Mouse (Mus musculus) limb, embryonic 10.5 days (tissue): ENCODE measurements around the gene 9930021J03Rik. TPM values are rescaled to one million over a fixed set of nuclear protein-coding genes. Genes with fewer than 3 reads are reported as not detected.
A peak's percentile ranks its signal among the peaks of the same experiment; 100 is the strongest.

Source experiments
- DNase-seq: peaks from one replicate; pipeline ENCODE4 v3.0.0-alpha.2; 2017; ENCODE audit warnings: low spot score
- H3K27ac ChIP-seq: fragments of 300-500 bp; sonication (generic); 2 replicates; pipeline ENCODE4 v1.5.1; 2016; ENCODE audit warnings: mild to moderate bottlenecking
- H3K27me3 ChIP-seq: fragments of 300-500 bp; sonication (generic); 2 replicates; pipeline ENCODE4 v1.6.1; 2016; ENCODE audit warnings: low read depth, mild to moderate bottlenecking; ENCODE audit not compliant: poor library complexity, severe bottlenecking
- H3K36me3 ChIP-seq: fragments of 300-500 bp; sonication (generic); 2 replicates; pipeline ENCODE4 v1.6.1; 2016; ENCODE audit warnings: mild to moderate bottlenecking, moderate library complexity
- H3K4me1 ChIP-seq: fragments of 300-500 bp; sonication (generic); 2 replicates; pipeline ENCODE4 v1.6.1; 2016
- H3K4me3 ChIP-seq: fragments of 300-500 bp; sonication (generic); 2 replicates; pipeline ENCODE4 v1.5.1; 2016; ENCODE audit warnings: mild to moderate bottlenecking, moderate library complexity
- H3K9me3 ChIP-seq: fragments of 300-500 bp; sonication (generic); replicated peaks from 2 replicates; pipeline ENCODE4 v1.6.1; 2016; ENCODE audit warnings: mild to moderate bottlenecking
- WGBS: fragments of 180-500 bp; shearing (Covaris S2); methylation state at CpG from one replicate; pipeline ENCODE4 v1.1.7; 2016; 5-methylcytosine and 5-hydroxymethylcytosine counted together
- polyA plus RNA-seq: library from polyadenylated mRNA; unstranded; fragments of >200 nt; fragmentation: Nextera tagmentation; extraction: Ambion mirVana; gene quantifications from 2 replicates; pipeline ENCODE4 v1.2.1, GENCODE M21; 2016

9930021J03Rik gene
- polyA plus RNA-seq: 3.7 and 4.6 TPM in 2 replicates

DNA sequence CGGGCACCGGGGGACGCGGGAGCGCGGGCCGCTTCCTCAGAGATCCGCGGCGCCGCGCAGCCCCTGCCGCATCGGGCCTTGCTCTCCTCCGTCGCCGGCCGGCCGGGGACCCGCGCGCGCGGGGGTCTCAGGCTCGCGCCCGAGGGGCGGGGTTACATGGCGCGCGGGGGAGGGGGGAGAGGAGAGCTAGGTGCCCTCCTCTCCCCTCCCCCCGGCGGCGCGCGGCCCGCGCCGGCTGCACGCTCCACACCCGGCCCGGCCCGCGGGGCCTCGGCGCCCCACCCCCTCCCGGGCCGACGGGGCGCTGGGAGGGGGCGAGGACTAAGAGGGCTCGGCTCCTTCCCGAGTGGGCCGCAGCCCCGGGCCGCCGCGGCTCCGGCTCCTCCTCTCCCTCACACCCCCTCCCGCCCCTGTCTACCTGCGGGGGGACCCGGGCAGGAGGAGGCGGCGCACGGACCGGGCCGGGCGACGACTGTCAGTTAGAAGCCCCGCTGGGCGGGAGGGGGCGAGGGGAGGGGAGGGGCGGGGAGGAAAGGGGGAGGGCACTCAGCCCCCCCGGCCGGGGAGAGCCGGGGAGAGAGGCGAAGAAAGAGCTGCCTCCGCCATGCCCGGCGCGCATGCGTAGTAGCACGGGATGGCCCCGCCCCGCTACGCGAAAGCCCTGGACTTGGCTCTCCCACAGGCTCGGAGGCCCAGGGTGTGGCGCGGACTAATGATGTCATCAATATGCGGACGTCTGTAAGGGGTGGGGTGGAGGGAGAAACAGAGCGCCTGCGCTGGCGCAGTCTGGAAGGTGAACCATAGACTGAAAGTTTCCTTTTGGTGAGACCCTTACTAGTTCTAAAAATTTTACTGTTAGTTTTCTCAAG, at the start of gene 9930021J03Rik:
TSS of gene 9930021J03Rik (minus strand) at position 73 of the 869 bp plus-strand sequence.
- Histone ChIP-seq H3K36me3 (peaks cover 29% of the 10 kb centered on the region), H3K27me3 (no peaks in the 10 kb centered on the region), H3K9me3 (no peaks in the 10 kb centered on the region), H3K4me3 (peak within 1 kb of the TSS; percentile 96), H3K27ac (peak within 1 kb of the TSS; percentile 98), H3K4me1 (peaks cover 13% of the 10 kb centered on the region)
- peak; percentile 100 for DNase-seq
- under 1% methylated on average over 48 of the region's 95 CpGs for WGBS

DNA sequence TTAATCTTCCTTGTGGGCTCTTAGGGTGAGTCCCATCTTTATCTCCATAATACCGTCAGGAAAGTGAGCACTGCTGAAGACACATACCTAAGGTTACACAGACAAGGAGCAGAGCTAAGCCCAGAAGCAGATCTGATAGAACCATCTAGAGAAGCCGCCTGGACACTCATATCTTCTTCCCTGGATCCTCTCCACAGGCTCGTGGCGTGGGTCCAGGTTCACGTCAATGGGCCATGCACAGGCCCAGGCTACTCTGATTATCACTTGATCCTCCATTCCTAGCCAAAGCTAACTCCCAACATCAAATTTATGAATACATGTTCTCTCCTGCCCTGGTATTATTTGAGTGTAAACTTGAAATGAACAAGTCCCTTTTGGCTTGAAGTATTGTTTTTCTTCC, 47.9 kb upstream of the 9930021J03Rik start:
- WGBS: 84% methylated on average over 5 of the region's 5 CpGs

DNA sequence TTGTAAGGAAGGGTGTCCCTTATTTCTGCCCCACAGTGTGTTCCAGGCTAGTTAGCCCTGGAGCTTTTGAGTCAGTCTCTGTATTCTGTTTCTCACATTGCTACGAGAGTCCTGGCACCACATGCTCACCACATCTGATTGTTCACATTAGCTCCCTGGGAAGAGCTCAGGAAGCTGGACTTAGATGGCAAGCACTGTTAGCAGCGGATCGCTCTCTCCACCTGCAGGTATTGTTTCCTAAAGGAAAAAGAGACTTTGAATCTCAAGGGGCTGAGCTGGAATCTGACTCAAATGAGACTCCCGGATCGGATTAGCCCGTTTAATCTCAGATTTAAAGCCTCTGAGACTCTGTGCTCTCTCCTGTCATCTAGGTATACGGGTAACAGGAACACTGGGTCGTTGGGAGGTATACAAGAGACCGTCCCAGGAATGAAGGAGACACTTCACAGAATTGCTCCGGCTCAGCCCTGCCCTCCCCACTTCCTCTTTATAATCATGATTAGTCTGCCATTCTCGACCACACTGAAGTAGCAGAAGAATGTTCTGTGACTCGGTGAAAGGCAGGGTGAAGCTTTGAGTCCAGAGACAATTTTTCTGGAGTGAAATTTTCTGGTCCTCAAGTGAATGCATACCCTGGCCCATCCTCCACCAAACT, 45.4 kb upstream of the 9930021J03Rik start:
- H3K27ac ChIP-seq: no peak overlapping the region
- H3K9me3 ChIP-seq: no peaks in the 10 kb centered on the region
- 75% methylated on average over 12 of the region's 12 CpGs for WGBS
- no peaks in the 10 kb centered on the region for H3K36me3 ChIP-seq
- H3K27me3 ChIP-seq: no peaks in the 10 kb centered on the region
- no peak overlapping the region for H3K4me3 ChIP-seq
- no peaks in the 10 kb centered on the region for H3K4me1 ChIP-seq
- DNase-seq: no peak

More for the DNA sequence above, 47.9 kb upstream of the 9930021J03Rik start:
- no peaks in the 10 kb centered on the region for H3K4me1 ChIP-seq
- H3K27me3 ChIP-seq: no peaks in the 10 kb centered on the region
- H3K36me3 ChIP-seq: no peaks in the 10 kb centered on the region
- no peak overlapping the region for H3K4me3 ChIP-seq
- DNase-seq: no peak
- no peak overlapping the region for H3K27ac ChIP-seq
- no peaks in the 10 kb centered on the region for H3K9me3 ChIP-seq

GRCm38 (mm10) chr19:29849924-29850551, 44.2 kb upstream of the 9930021J03Rik start:
- H3K9me3 ChIP-seq: no peaks in the 10 kb centered on the region
- no peak overlapping the region for H3K4me3 ChIP-seq
- H3K27me3 ChIP-seq: no peaks in the 10 kb centered on the region
- no peaks in the 10 kb centered on the region for H3K36me3 ChIP-seq
- H3K27ac ChIP-seq: no peak overlapping the region
- no peak for DNase-seq
- WGBS: 88% methylated on average over 11 of the region's 11 CpGs
- H3K4me1 ChIP-seq: no peaks in the 10 kb centered on the region

DNA sequence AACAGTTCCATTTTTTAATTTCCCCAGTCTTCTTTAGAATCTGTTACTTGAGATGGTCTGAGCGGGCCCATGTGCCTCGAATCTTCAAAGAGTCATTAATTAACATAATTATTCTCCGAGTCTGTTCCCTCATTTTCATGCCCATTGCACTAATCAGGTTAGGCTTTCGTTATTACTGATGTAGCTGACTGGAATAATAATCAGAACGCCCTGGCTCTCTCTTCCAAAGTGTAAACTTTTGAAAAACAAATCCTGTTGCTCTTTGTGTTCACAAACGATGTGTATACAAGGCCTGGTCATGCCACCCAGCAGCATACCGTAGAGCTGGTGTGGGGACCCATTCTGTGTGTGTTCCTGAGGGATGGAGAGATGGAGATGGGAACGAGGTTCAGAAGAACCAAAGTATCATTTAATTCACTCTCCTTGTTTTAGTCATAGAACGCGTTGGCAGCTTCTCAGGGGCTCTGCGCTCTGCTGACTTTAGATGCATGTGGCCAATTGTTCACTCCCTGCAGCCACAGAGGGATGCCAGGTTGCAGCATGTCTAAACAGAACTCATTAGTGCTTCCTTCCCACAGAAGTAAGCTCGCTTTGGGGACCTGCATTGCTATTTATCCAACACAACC, 38.4 kb upstream of the 9930021J03Rik start:
- no peak for DNase-seq
- Histone ChIP-seq H3K27ac (no peak overlapping the region), H3K4me3 (no peak overlapping the region), H3K36me3 (no peaks in the 10 kb centered on the region), H3K4me1 (peaks cover 9% of the 10 kb centered on the region), H3K9me3 (no peaks in the 10 kb centered on the region), H3K27me3 (no peaks in the 10 kb centered on the region)
- WGBS: 71% methylated on average over 12 of the region's 12 CpGs

DNA sequence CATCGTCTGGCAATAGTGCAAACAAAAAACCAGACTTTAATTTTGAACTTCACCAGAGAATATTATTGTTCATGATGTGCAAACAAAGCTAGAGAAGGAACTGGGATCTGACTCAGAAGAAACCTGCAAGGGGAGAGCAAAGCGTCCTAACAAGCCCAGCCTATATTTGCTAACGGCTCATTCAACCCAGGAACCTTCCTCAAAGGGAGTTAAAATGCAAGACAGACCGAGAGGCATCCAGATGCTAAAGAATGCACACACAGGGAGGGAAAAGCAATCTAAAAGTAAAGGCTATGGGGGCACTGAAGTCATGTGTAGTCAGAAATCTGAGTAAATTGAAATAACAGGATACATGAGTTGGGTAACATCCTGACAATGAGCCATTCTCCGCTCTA, 37.8 kb upstream of the 9930021J03Rik start:
- H3K4me3 ChIP-seq: no peak overlapping the region
- WGBS: 49% methylated on average over 5 of the region's 5 CpGs
- no peaks in the 10 kb centered on the region for H3K27me3 ChIP-seq
- peaks cover 9% of the 10 kb centered on the region for H3K4me1 ChIP-seq
- H3K36me3 ChIP-seq: no peaks in the 10 kb centered on the region
- DNase-seq: no peak
- H3K9me3 ChIP-seq: no peaks in the 10 kb centered on the region
- H3K27ac ChIP-seq: no peak overlapping the region

DNA sequence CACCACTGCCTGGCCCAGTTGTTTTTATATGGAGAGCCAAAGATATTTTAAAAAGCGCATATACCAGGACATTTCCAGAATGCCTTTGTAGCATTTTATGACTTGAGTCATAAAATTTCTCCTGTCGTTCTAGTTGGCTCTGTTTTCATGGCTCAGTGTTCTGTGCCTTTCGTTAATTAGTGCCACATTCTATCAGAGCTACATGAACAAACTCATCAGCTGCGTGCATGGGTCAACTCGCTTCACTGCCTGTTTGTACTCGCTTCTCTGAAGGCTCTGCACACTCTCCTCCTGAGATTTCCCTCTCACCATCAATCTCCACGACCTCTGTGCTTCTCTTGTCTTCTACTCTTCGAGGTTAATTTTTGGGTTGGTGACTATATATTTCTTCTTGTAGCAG, 37.2 kb upstream of the 9930021J03Rik start:
- 72% methylated on average over 8 of the region's 8 CpGs for WGBS
- DNase-seq: no peak
- no peaks in the 10 kb centered on the region for H3K9me3 ChIP-seq
- no peak overlapping the region for H3K27ac ChIP-seq
- H3K4me3 ChIP-seq: no peak overlapping the region
- H3K27me3 ChIP-seq: no peaks in the 10 kb centered on the region
- H3K4me1 ChIP-seq: peaks cover 9% of the 10 kb centered on the region
- H3K36me3 ChIP-seq: no peaks in the 10 kb centered on the region

GRCm38 (mm10) chr19:29840642-29841041, 34.9 kb upstream of the 9930021J03Rik start:
- H3K4me1 ChIP-seq: peaks cover 9% of the 10 kb centered on the region
- 93% methylated on average over 4 of the region's 4 CpGs for WGBS

DNA sequence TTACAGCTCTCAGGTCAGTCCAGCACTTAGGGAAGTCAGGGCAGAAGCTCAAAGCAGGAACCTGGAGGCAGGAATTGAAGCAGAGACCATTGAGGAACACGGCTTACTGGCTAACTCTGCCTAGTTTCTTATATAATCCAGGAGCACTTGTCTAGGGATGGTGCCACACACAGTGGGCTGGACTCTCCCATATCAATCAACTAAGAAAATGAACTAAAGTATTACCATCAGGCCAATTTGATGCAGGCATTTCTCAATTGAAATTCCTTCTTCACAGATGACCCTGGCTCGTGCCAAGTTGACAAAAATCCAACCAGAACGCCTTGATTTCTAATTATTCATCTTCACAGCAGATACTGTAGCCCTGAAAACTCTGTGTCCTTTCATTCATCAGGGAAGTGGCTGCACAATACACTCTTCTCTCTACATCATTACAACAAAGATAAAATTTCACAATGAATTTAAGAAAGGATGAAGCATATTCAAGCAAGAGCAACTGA, 32.9 kb upstream of the 9930021J03Rik start:
- DNase-seq: no peak
- peaks cover 8% of the 10 kb centered on the region for H3K4me1 ChIP-seq
- H3K27me3 ChIP-seq: no peaks in the 10 kb centered on the region
- WGBS: 82% methylated on average over 3 of the region's 3 CpGs
- no peaks in the 10 kb centered on the region for H3K36me3 ChIP-seq
- H3K4me3 ChIP-seq: no peak overlapping the region
- H3K9me3 ChIP-seq: no peaks in the 10 kb centered on the region
- no peak overlapping the region for H3K27ac ChIP-seq

More at GRCm38 (mm10) chr19:29840642-29841041, 34.9 kb upstream of the 9930021J03Rik start:
- no peaks in the 10 kb centered on the region for H3K27me3 ChIP-seq
- H3K27ac ChIP-seq: no peak overlapping the region
- no peak for DNase-seq
- H3K4me3 ChIP-seq: no peak overlapping the region
- no peaks in the 10 kb centered on the region for H3K36me3 ChIP-seq
- no peaks in the 10 kb centered on the region for H3K9me3 ChIP-seq

- H3K4me1 ChIP-seq: peaks cover 3% of the 10 kb centered on the region
- no peak overlapping the region for H3K4me3 ChIP-seq
- WGBS: 92% methylated on average over 1 of the region's 1 CpGs
- DNase-seq: no peak
- no peak overlapping the region for H3K27ac ChIP-seq
- no peaks in the 10 kb centered on the region for H3K27me3 ChIP-seq
- no peaks in the 10 kb centered on the region for H3K36me3 ChIP-seq
- H3K9me3 ChIP-seq: no peaks in the 10 kb centered on the region
Observed at GRCm38 (mm10) chr19:29838171-29838570, 32.4 kb upstream of the 9930021J03Rik start.

- DNase-seq: no peak
- 66% methylated on average over 3 of the region's 3 CpGs for WGBS
Observed at GRCm38 (mm10) chr19:29835364-29836034, 29.7 kb upstream of the 9930021J03Rik start.

DNA sequence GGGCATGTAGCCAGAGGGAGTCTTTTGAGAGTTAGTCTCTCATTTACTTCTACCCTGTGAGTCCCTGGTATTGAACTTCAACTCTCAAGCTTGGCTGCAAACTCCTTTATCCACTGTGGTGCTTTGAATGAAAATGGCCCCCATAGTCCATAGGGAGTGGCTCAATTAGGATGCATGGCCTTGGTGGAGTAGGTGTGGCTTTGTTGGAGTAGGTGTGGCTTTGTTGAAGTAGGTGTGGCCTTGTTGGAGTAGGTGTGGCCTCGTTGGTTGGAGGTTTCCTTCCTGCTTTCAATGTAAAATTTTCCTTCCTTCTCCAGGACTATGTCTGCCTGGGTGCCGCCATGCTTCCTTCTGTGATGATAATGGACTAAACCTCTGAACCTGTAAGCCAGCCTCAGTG, 25.1 kb upstream of the 9930021J03Rik start:
- 84% methylated on average over 2 of the region's 2 CpGs for WGBS
- no peak for DNase-seq

More at GRCm38 (mm10) chr19:29835364-29836034, 29.7 kb upstream of the 9930021J03Rik start:
- Histone ChIP-seq H3K4me1 (no peaks in the 10 kb centered on the region), H3K4me3 (no peak overlapping the region), H3K9me3 (no peaks in the 10 kb centered on the region), H3K27me3 (no peaks in the 10 kb centered on the region), H3K36me3 (no peaks in the 10 kb centered on the region), H3K27ac (no peak overlapping the region)

More for the DNA sequence above, 25.1 kb upstream of the 9930021J03Rik start:
- Histone ChIP-seq H3K4me3 (no peak overlapping the region), H3K27me3 (no peaks in the 10 kb centered on the region), H3K9me3 (no peaks in the 10 kb centered on the region), H3K36me3 (no peaks in the 10 kb centered on the region), H3K27ac (no peak overlapping the region), H3K4me1 (no peaks in the 10 kb centered on the region)
